Mouse (Mus musculus): ENCODE data around the gene Ssc5d.
"Not testable (repeated sequence)": the region's sequence is repeated elsewhere in the genome, so short reads cannot be mapped to it uniquely, and the experiment has no call there.

The Ssc5d gene

GRCm38 (mm10) chr7:4925441-4926381 lies at the start of gene Ssc5d:
Ssc5d (plus strand) TSS chr7:4925785.
- no peak for DNase-seq

- peak; percentile 86 for DNase-seq
These were observed 48.8 kb upstream of the Ssc5d start, which contains the start of gene Isoc2a for GRCm38 (mm10) chr7:4876753-4877221. Isoc2a (plus strand) TSS chr7:4877153.

- no peak for DNase-seq
These were observed 48.4 kb upstream of the Ssc5d start for GRCm38 (mm10) chr7:4877226-4877625.

- DNase-seq = no peak
These were observed 47.4 kb upstream of the Ssc5d start for GRCm38 (mm10) chr7:4878186-4878585.

- DNase-seq = not testable (repeated sequence)
These were observed 46.5 kb upstream of the Ssc5d start for GRCm38 (mm10) chr7:4879036-4879435.

- DNase-seq = no peak
These were observed 38.9 kb upstream of the Ssc5d start for GRCm38 (mm10) chr7:4886680-4887079.

GRCm38 (mm10) chr7:4895186-4895585 lies 30.4 kb upstream of the Ssc5d start:
- no peak for DNase-seq

- DNase-seq = no peak
These were observed 26.5 kb upstream of the Ssc5d start for GRCm38 (mm10) chr7:4898851-4899648.

- no peak for DNase-seq
These were observed 25.7 kb upstream of the Ssc5d start for GRCm38 (mm10) chr7:4899649-4900522.

- no peak for DNase-seq
These were observed 25.1 kb upstream of the Ssc5d start for GRCm38 (mm10) chr7:4900523-4900851.

GRCm38 (mm10) chr7:4901171-4901570 lies 24.4 kb upstream of the Ssc5d start:
- no peak for DNase-seq

- DNase-seq = no peak
These were observed 23.2 kb upstream of the Ssc5d start for GRCm38 (mm10) chr7:4902404-4902803.

GRCm38 (mm10) chr7:4906466-4906950 lies 19.1 kb upstream of the Ssc5d start, which contains the start of gene Gm36210:
Gm36210 (minus strand) TSS chr7:4906516.
- DNase-seq = no peak

GRCm38 (mm10) chr7:4911561-4911960 lies 14.0 kb upstream of the Ssc5d start:
- no peak for DNase-seq

GRCm38 (mm10) chr7:4912248-4912647 lies 13.3 kb upstream of the Ssc5d start:
- DNase-seq = no peak

GRCm38 (mm10) chr7:4915007-4915665 lies 10.4 kb upstream of the Ssc5d start, which contains the start of gene Zfp628:
Zfp628 (plus strand) TSS chr7:4915217.
- DNase-seq = peak; percentile 94

GRCm38 (mm10) chr7:4915669-4916416 lies 9.7 kb upstream of the Ssc5d start:
- peak; percentile 46 for DNase-seq

- no peak for DNase-seq
These were observed 8.1 kb upstream of the Ssc5d start for GRCm38 (mm10) chr7:4917494-4917893.

GRCm38 (mm10) chr7:4918681-4919080 lies 6.9 kb upstream of the Ssc5d start:
- DNase-seq = no peak

- no peak for DNase-seq
These were observed 6.5 kb upstream of the Ssc5d start for GRCm38 (mm10) chr7:4919096-4919495.

GRCm38 (mm10) chr7:4919971-4920370 lies 5.6 kb upstream of the Ssc5d start:
- no peak for DNase-seq
